Mouse (Mus musculus): ENCODE results near the gene Rftn1.

- no peak for TF ChIP-seq CTCF (IDR thresholded peaks at IDR 0.05; ENCODE audit: borderline replicate concordance, insufficient read depth, low read depth, low read length)
- TF ChIP-seq POLR2A (IDR thresholded peaks at IDR 0.05; ENCODE audit: borderline replicate concordance, insufficient read depth, low read length): no peak
Observed at GRCm38 (mm10) chr17:50194541-50194940, 4.1 kb upstream of the Rftn1 start.
